Mouse (Mus musculus): ENCODE results near the gene Gm13693.
"Not testable (repeated sequence)": the region's sequence is repeated elsewhere in the genome, so short reads cannot be mapped to it uniquely, and the experiment has no call there.

DNA sequence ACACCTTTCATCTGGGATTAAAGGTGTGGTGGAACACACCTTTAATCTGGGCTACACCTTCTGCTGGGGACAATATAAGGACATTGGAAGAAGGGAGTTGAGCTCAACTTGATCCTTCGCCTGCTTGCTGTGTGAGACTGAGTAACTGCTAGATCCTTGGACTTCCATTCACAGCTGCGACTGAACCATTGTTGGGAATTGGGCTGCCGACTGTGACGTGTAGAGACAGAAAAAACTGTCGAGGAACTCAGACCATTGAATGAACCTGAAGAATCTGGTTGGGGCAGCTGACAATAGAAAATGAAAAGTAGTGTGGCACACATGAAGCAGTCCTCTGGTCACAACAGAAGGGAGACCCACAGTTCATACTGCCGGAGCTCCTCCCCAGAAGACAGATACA is 28.9 kb downstream of the Gm13693 start, which contains the start of gene Gm13691:
- not testable (repeated sequence) for TF ChIP-seq POLR2A (IDR thresholded peaks at IDR 0.05; ENCODE audit: borderline replicate concordance, control insufficient read depth, low read depth, low read length); CTCF (IDR thresholded peaks at IDR 0.05; ENCODE audit: control insufficient read depth, insufficient read depth, low read length)

Measured in bone marrow, adult 2 months (tissue).